Mouse (Mus musculus) hematopoietic stem cell, adult 5-6 weeks (primary cell): Measurements from ENCODE around the gene Mplkip. TPM values are rescaled to one million over a fixed set of nuclear protein-coding genes. Genes with fewer than 3 reads are reported as not detected.

ENCODE experiments used
- ATAC-seq, 2 experiments: fragments of 125-278 bp in 1 of 2; replicated peaks in 1 of 2; 2 replicates each; pipeline ENCODE4 v1.8.0; 2016 to 2017; ENCODE audit warnings: inconsistent platforms in 2 of 2, mild to moderate bottlenecking in 2 of 2, moderate number of reproducible peaks in 2 of 2, low read depth in 1 of 2, moderate TSS enrichment in 1 of 2; ENCODE audit not compliant: low FRiP score in 2 of 2, poor library complexity in 2 of 2, severe bottlenecking in 2 of 2, insufficient read depth in 1 of 2, low TSS enrichment in 1 of 2
- total RNA-seq: library from RNA; stranded (forward); fragments of 172-1452, 232-1000 nt; gene quantifications from 2 replicates; pipeline ENCODE4 v1.2.3, GENCODE M21; 2017

The Mplkip gene
- 34.2 and 36.9 TPM in 2 replicates for total RNA-seq

- peak; percentile 95 for ATAC-seq
Measured at GRCm38 (mm10) chr13:17694911-17695699, at the start of gene Mplkip, which contains the start of gene Sugct. TSS of gene Mplkip (plus strand) at chr13:17695192. TSS of gene Sugct (minus strand) at chr13:17695553.

- no peak for ATAC-seq
Measured at GRCm38 (mm10) chr13:17667380-17667779, 27.6 kb upstream of the Mplkip start.

- ATAC-seq = no peak
Measured at GRCm38 (mm10) chr13:17671122-17671521, 23.9 kb upstream of the Mplkip start.

- ATAC-seq = no peak
Measured at GRCm38 (mm10) chr13:17689461-17689860, 5.5 kb upstream of the Mplkip start.

- ATAC-seq = no peak
Measured at GRCm38 (mm10) chr13:17690686-17691085, 4.3 kb upstream of the Mplkip start.

- no peak for ATAC-seq
Measured at GRCm38 (mm10) chr13:17691436-17691835, 3.6 kb upstream of the Mplkip start.

- ATAC-seq = no peak
Measured at GRCm38 (mm10) chr13:17693816-17694215, 1.2 kb upstream of the Mplkip start.

- no peak; a peak in 2 of 4 replicates for ATAC-seq
Measured at GRCm38 (mm10) chr13:17694414-17694813, 578 bp upstream of the Mplkip start.

- no peak for ATAC-seq
Measured at GRCm38 (mm10) chr13:17695898-17696580, 1.0 kb downstream of the Mplkip start.

GRCm38 (mm10) chr13:17700090-17700715 is 5.2 kb downstream of the Mplkip start:
- ATAC-seq = no peak

- no peak for ATAC-seq
Measured at GRCm38 (mm10) chr13:17701322-17701721, 6.3 kb downstream of the Mplkip start.

GRCm38 (mm10) chr13:17702311-17702710 is 7.3 kb downstream of the Mplkip start:
- no peak for ATAC-seq

- no peak for ATAC-seq
Measured at GRCm38 (mm10) chr13:17705188-17705826, 10.3 kb downstream of the Mplkip start.

- no peak for ATAC-seq
Measured at GRCm38 (mm10) chr13:17708784-17709311, 13.9 kb downstream of the Mplkip start.

GRCm38 (mm10) chr13:17717357-17717756 is 22.4 kb downstream of the Mplkip start:
- no peak for ATAC-seq

- no peak for ATAC-seq
Measured at GRCm38 (mm10) chr13:17727922-17728321, 32.9 kb downstream of the Mplkip start.

- no peak for ATAC-seq
Measured at GRCm38 (mm10) chr13:17728798-17729197, 33.8 kb downstream of the Mplkip start.
